Mouse (Mus musculus) embryonic facial prominence, embryonic 11.5 days (tissue): Measurements from ENCODE around the gene Coro2a. TPM values are rescaled to one million over a fixed set of nuclear protein-coding genes. Genes with fewer than 3 reads are reported as not detected.
"Not testable (repeated sequence)": the region's sequence is repeated elsewhere in the genome, so short reads cannot be mapped to it uniquely, and the experiment has no call there.

Experiments
- ATAC-seq: fragments of 200-750 bp; cut with Nextera tagmentation; replicated peaks from 2 replicates; pipeline ENCODE4 v1.8.0; 2017; ENCODE audit warnings: low read depth; ENCODE audit not compliant: insufficient number of reproducible peaks, low FRiP score, low TSS enrichment
- DNase-seq: peaks from one replicate; pipeline ENCODE4 v3.0.0-alpha.2; 2015; ENCODE audit warnings: low spot score
- H3K27ac ChIP-seq: fragments of 300-500 bp; sonication (generic); replicated peaks from 2 replicates; pipeline ENCODE4 v1.5.1; 2014; ENCODE audit warnings: mild to moderate bottlenecking, low read depth, low read length, control low read depth
- H3K27me3 ChIP-seq: fragments of 300-500 bp; sonication (generic); 2 replicates; pipeline ENCODE4 v1.6.1; 2014; ENCODE audit warnings: mild to moderate bottlenecking, low read length, moderate library complexity, mixed read lengths; ENCODE audit not compliant: control insufficient read depth, insufficient read depth
- H3K36me3 ChIP-seq: fragments of 300-500 bp; sonication (generic); replicated peaks from 2 replicates; pipeline ENCODE4 v1.6.1; 2014; ENCODE audit warnings: low read depth, mild to moderate bottlenecking, low read length, moderate library complexity, mixed read lengths; ENCODE audit not compliant: control insufficient read depth, insufficient read depth
- H3K4me1 ChIP-seq: fragments of 300-500 bp; sonication (generic); 2 replicates; pipeline ENCODE4 v1.6.1; 2014; ENCODE audit warnings: low read length, mixed read lengths; ENCODE audit not compliant: control insufficient read depth, insufficient read depth
- H3K4me2 ChIP-seq: fragments of 300-500 bp; sonication (generic); 2 replicates; pipeline ENCODE4 v1.6.1; 2014; ENCODE audit warnings: low read depth, mild to moderate bottlenecking, control low read depth, low read length, moderate library complexity
- H3K4me3 ChIP-seq: fragments of 300-500 bp; sonication (generic); 2 replicates; pipeline ENCODE4 v1.5.1; 2014; ENCODE audit warnings: low read depth, low read length, control low read depth
- H3K9ac ChIP-seq: fragments of 300-500 bp; sonication (generic); replicated peaks from 2 replicates; pipeline ENCODE4 v1.6.1; 2014; ENCODE audit warnings: mild to moderate bottlenecking, control low read depth, low read length
- H3K9me3 ChIP-seq: fragments of 300-500 bp; sonication (generic); replicated peaks from 2 replicates; pipeline ENCODE4 v1.6.1; 2016; ENCODE audit warnings: mild to moderate bottlenecking, low read length, inconsistent platforms, mixed read lengths; ENCODE audit not compliant: control insufficient read depth
- WGBS: fragments of 180-500 bp; shearing (Covaris S2); extraction: QIAGEN DNeasy Blood & Tissue Kit; methylation state at CpG from one replicate; pipeline ENCODE4 v1.1.7; 2014; 5-methylcytosine and 5-hydroxymethylcytosine counted together
- polyA plus RNA-seq: library from polyadenylated mRNA; unstranded; fragments of >200 nt; fragmentation: Nextera tagmentation; extraction: Ambion mirVana; gene quantifications from 2 replicates; pipeline ENCODE4 v1.2.1, GENCODE M21; 2014

Coro2a gene
- polyA plus RNA-seq, 1 experiment from 2014 or later = 6.0 TPM

GRCm38 (mm10) chr4:46637250-46637649 is 35.2 kb upstream of the Coro2a start:
- not testable (repeated sequence) for H3K9me3 ChIP-seq, H3K27me3 ChIP-seq, H3K36me3 ChIP-seq, H3K4me2 ChIP-seq, H3K27ac ChIP-seq, H3K4me3 ChIP-seq, H3K9ac ChIP-seq, DNase-seq, ATAC-seq, H3K4me1 ChIP-seq
- 90% methylated on average over 10 of the region's 10 CpGs for WGBS

GRCm38 (mm10) chr4:46635702-46636430 is 33.9 kb upstream of the Coro2a start:
- DNase-seq = no peak
- H3K27ac ChIP-seq = no peak overlapping the region
- no peaks in the 10 kb centered on the region for H3K9me3 ChIP-seq
- H3K4me3 ChIP-seq = no peak overlapping the region
- no peak overlapping the region for H3K9ac ChIP-seq
- WGBS = 82% methylated on average over 16 of the region's 16 CpGs
- no peaks in the 10 kb centered on the region for H3K36me3 ChIP-seq
- H3K27me3 ChIP-seq = no peaks in the 10 kb centered on the region
- no peaks in the 10 kb centered on the region for H3K4me1 ChIP-seq
- ATAC-seq = no peak
- H3K4me2 ChIP-seq = no peak overlapping the region

DNA sequence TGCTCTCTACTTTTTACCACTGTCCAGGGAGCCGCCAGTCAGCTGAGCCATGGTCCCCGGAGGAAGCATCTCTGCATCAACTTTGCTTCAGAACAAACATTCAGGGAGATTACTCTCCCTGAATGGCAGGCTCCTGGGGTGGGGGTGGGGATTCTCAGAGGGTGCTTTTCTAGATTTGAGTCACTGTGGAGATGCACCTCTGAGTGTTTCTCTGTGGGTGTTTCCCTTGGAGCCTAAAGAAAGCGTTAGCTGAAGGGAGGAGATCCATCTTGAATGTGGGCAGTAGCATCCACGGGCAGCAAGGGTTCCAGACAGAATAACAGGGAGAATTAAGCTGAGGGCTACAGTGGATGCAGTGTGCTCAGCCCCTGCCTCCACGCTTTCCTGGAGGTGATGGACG is 32.9 kb upstream of the Coro2a start:
- 62% methylated on average over 6 of the region's 6 CpGs for WGBS

GRCm38 (mm10) chr4:46633565-46633964 is 31.6 kb upstream of the Coro2a start:
- not testable (repeated sequence) for H3K4me3 ChIP-seq, H3K4me1 ChIP-seq, H3K27ac ChIP-seq, H3K4me2 ChIP-seq, ATAC-seq, H3K27me3 ChIP-seq, H3K9me3 ChIP-seq, H3K36me3 ChIP-seq, H3K9ac ChIP-seq, DNase-seq
- WGBS = 66% methylated on average over 6 of the region's 6 CpGs

More for the DNA sequence above, 32.9 kb upstream of the Coro2a start:
- no peak overlapping the region for H3K4me2 ChIP-seq
- H3K27me3 ChIP-seq = no peaks in the 10 kb centered on the region
- DNase-seq = no peak
- H3K9me3 ChIP-seq = no peaks in the 10 kb centered on the region
- H3K9ac ChIP-seq = no peak overlapping the region
- H3K4me1 ChIP-seq = no peaks in the 10 kb centered on the region
- no peak for ATAC-seq
- H3K36me3 ChIP-seq = no peaks in the 10 kb centered on the region
- H3K4me3 ChIP-seq = no peak overlapping the region
- no peak overlapping the region for H3K27ac ChIP-seq

GRCm38 (mm10) chr4:46632465-46632864 is 30.5 kb upstream of the Coro2a start:
- no peak for ATAC-seq
- 78% methylated on average over 2 of the region's 2 CpGs for WGBS
- no peaks in the 10 kb centered on the region; the same call in 1 of the 2 replicates for H3K4me1 ChIP-seq

GRCm38 (mm10) chr4:46630390-46630789 is 28.4 kb upstream of the Coro2a start:
- H3K4me3 ChIP-seq = no peak overlapping the region
- H3K4me1 ChIP-seq = no peaks in the 10 kb centered on the region; the same call in 1 of the 2 replicates
- H3K27me3 ChIP-seq = no peaks in the 10 kb centered on the region
- no peak overlapping the region for H3K27ac ChIP-seq
- H3K9me3 ChIP-seq = no peaks in the 10 kb centered on the region
- H3K9ac ChIP-seq = no peak overlapping the region
- 56% methylated on average over 9 of the region's 9 CpGs for WGBS
- ATAC-seq (no peak), DNase-seq (no peak)
- no peak overlapping the region for H3K4me2 ChIP-seq
- H3K36me3 ChIP-seq = no peaks in the 10 kb centered on the region

More at GRCm38 (mm10) chr4:46632465-46632864, 30.5 kb upstream of the Coro2a start:
- no peak overlapping the region for H3K27ac ChIP-seq
- no peak overlapping the region for H3K9ac ChIP-seq
- no peak overlapping the region for H3K4me2 ChIP-seq
- H3K9me3 ChIP-seq = no peaks in the 10 kb centered on the region
- no peaks in the 10 kb centered on the region for H3K27me3 ChIP-seq
- no peak overlapping the region for H3K4me3 ChIP-seq
- DNase-seq = no peak
- no peaks in the 10 kb centered on the region for H3K36me3 ChIP-seq

GRCm38 (mm10) chr4:46628873-46629272 is 26.9 kb upstream of the Coro2a start:
- H3K27ac ChIP-seq = no peak overlapping the region
- DNase-seq (no peak), ATAC-seq (no peak)
- H3K9me3 ChIP-seq = no peaks in the 10 kb centered on the region
- no peak overlapping the region for H3K4me3 ChIP-seq
- no peaks in the 10 kb centered on the region for H3K36me3 ChIP-seq
- no peaks in the 10 kb centered on the region for H3K27me3 ChIP-seq
- H3K9ac ChIP-seq = no peak overlapping the region
- 45% methylated on average over 9 of the region's 9 CpGs for WGBS
- no peak overlapping the region for H3K4me2 ChIP-seq
- no peaks in the 10 kb centered on the region; the same call in 1 of the 2 replicates for H3K4me1 ChIP-seq

DNA sequence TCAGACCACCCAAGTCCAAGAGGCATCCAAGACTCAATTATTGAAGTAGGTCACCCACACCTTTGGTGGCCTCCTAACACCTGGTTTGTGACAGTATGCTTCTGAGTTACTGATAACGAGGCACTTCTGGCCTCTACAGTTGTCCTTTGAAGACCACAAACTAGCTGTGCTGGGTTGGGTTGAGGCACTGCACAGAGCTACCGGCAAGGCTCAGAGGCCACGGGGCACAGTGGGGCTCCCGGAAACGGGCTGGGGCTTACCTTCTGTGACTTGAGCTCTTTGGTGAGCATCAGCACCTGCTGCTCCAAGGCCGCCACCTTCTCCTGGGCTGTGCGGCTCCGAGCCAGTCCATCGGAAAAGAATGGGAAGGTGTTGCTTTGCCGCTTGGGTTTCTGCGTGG is 26.1 kb upstream of the Coro2a start:
- no peak for ATAC-seq
- WGBS = 86% methylated on average over 11 of the region's 11 CpGs
- no peaks in the 10 kb centered on the region for H3K9me3 ChIP-seq
- no peaks in the 10 kb centered on the region; the same call in 1 of the 2 replicates for H3K4me1 ChIP-seq
- H3K4me2 ChIP-seq = no peak overlapping the region
- H3K4me3 ChIP-seq = no peak overlapping the region
- no peaks in the 10 kb centered on the region for H3K36me3 ChIP-seq
- H3K9ac ChIP-seq = no peak overlapping the region
- no peak for DNase-seq
- H3K27ac ChIP-seq = no peak overlapping the region
- H3K27me3 ChIP-seq = no peaks in the 10 kb centered on the region
